Mouse (Mus musculus) lung, postnatal 0 days (tissue): Measurements from ENCODE around the gene Rchy1. TPM values are rescaled to one million over a fixed set of nuclear protein-coding genes. Genes with fewer than 3 reads are reported as not detected.
A peak's percentile ranks its signal among the peaks of the same experiment; 100 is the strongest.

Experiments
- ATAC-seq: fragments of 200-750 bp; cut with Nextera tagmentation; 2 replicates; pipeline ENCODE4 v1.8.0; 2017; ENCODE audit warnings: moderate library complexity
- DNase-seq: peaks from one replicate; pipeline ENCODE4 v3.0.0-alpha.2; 2016; ENCODE audit warnings: low spot score
- H3K27ac ChIP-seq: fragments of 300-500 bp; sonication (generic); 2 replicates; pipeline ENCODE4 v1.5.1; 2014; ENCODE audit warnings: antibody characterized with exemption, mild to moderate bottlenecking, low read length, mixed read lengths
- H3K27me3 ChIP-seq: fragments of 300-500 bp; sonication (generic); replicated peaks from 2 replicates; pipeline ENCODE4 v1.6.1; 2014; ENCODE audit warnings: low read length, mixed read lengths; ENCODE audit not compliant: insufficient read depth
- H3K36me3 ChIP-seq: fragments of 300-500 bp; sonication (generic); 2 replicates; pipeline ENCODE4 v1.6.1; 2014; ENCODE audit warnings: low read length, mixed read lengths; ENCODE audit not compliant: insufficient read depth
- H3K4me1 ChIP-seq: fragments of 300-500 bp; sonication (generic); 2 replicates; pipeline ENCODE4 v1.6.1; 2014; ENCODE audit warnings: antibody characterized with exemption, low read depth, low read length, mixed read lengths; ENCODE audit not compliant: insufficient read depth
- H3K4me2 ChIP-seq: fragments of 300-500 bp; sonication (generic); replicated peaks from 2 replicates; pipeline ENCODE4 v1.6.1; 2014; ENCODE audit warnings: low read depth, mild to moderate bottlenecking, low read length, moderate library complexity, mixed read lengths
- H3K4me3 ChIP-seq: fragments of 300-500 bp; sonication (generic); 2 replicates; pipeline ENCODE4 v1.5.1; 2014; ENCODE audit warnings: low read depth, low read length
- H3K9ac ChIP-seq: fragments of 300-500 bp; sonication (generic); replicated peaks from 2 replicates; pipeline ENCODE4 v1.6.1; 2014; ENCODE audit warnings: low read depth, mild to moderate bottlenecking
- H3K9me3 ChIP-seq: fragments of 300-500 bp; sonication (generic); 2 replicates; pipeline ENCODE4 v1.6.1; 2016; ENCODE audit warnings: low read length, mixed read lengths
- CTCF ChIP-seq: IDR thresholded peaks from 2 replicates; pipeline ENCODE4 v1.5.1; 2016; ENCODE audit warnings: antibody characterized with exemption, mild to moderate bottlenecking
- EP300 ChIP-seq: IDR thresholded peaks from 2 replicates; pipeline ENCODE4 v1.6.1; 2016; ENCODE audit warnings: antibody characterized with exemption, mild to moderate bottlenecking, control low read depth
- whole genome bisulfite sequencing: fragments of 180-500 bp; shearing (Covaris S2); extraction: QIAGEN DNeasy Blood & Tissue Kit; methylation state at CpG from one replicate; pipeline ENCODE4 v1.1.7; 2014; 5-methylcytosine and 5-hydroxymethylcytosine counted together
- polyA plus RNA-seq: library from polyadenylated mRNA; unstranded; fragments of >200 nt; fragmentation: Nextera tagmentation; extraction: Ambion mirVana; gene quantifications from 2 replicates; pipeline ENCODE4 v1.2.1, GENCODE M21; 2015

Gene Rchy1
- 70.7 and 72.4 TPM in 2 replicates for polyA plus RNA-seq

DNA sequence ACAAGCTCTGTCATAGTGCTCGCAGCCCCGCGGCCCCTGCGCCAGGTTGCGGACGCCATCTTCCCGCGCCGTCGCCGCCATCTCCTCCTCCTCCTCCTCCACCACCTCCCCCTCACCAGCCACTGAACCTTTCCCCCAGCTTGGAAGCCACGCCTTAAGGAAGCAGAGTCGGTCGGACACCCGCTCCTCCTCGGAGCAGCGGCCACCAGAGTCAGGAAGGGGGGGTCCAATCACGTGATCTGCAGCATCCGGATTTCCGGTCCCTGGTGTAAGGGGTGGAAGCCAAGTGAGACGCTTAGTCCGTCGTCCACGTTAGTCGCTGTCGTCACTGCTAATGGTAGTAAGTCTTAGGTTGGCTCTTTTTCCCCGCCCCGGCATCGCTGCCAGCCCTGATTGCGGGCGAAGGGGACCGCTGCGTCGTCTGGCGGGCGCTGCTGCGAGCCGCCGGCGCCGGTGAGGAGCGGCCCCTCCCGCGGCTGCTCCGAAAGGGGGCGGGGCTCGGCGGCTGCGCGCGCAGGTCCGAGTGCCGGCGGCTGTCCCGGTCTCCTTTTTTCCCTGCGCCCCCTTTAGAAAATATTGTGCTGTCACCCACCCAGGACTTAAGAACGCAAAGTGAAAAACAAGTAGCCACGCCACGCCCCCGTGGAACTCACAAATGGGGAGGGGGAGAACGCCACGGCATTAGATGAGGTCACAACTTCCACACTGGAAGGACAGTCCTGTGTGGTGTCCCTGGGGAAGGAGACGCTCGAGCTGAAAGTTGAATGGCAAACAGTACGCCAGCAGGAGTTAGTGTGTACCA is at the start of gene Rchy1:
TSS of gene Rchy1 (minus strand) at position 430 of the 802 bp plus-strand sequence.
- Histone ChIP-seq H3K27ac (peak within 1 kb of the TSS; percentile 99), H3K9ac (peak within 1 kb of the TSS; percentile 75), H3K36me3 (no peaks in the 10 kb centered on the region), H3K27me3 (no peaks in the 10 kb centered on the region), H3K4me3 (peak within 1 kb of the TSS; percentile 88), H3K4me1 (peaks cover 13% of the 10 kb centered on the region; the same call in 1 of the 2 replicates), H3K4me2 (peak within 1 kb of the TSS; percentile 54), H3K9me3 (no peaks in the 10 kb centered on the region)
- WGBS: under 1% methylated on average over 65 of the region's 65 CpGs
- TF ChIP-seq CTCF (peak; percentile 47), EP300 (no peak; the same call in 1 of the 2 replicates)
- DNase-seq: peak; percentile 98
- peak; percentile 95 for ATAC-seq

GRCm38 (mm10) chr5:92011756-92012155 is 48.9 kb upstream of the Rchy1 start:
- Histone ChIP-seq H3K27me3 (no peaks in the 10 kb centered on the region), H3K36me3 (no peaks in the 10 kb centered on the region), H3K27ac (no peak overlapping the region), H3K9me3 (no peaks in the 10 kb centered on the region), H3K4me2 (no peak overlapping the region), H3K4me3 (no peak overlapping the region), H3K9ac (no peak overlapping the region), H3K4me1 (no peaks in the 10 kb centered on the region)
- no peak for ATAC-seq
- 41% methylated on average over 7 of the region's 7 CpGs for WGBS
- DNase-seq: no peak
- TF ChIP-seq CTCF (no peak), EP300 (no peak)

DNA sequence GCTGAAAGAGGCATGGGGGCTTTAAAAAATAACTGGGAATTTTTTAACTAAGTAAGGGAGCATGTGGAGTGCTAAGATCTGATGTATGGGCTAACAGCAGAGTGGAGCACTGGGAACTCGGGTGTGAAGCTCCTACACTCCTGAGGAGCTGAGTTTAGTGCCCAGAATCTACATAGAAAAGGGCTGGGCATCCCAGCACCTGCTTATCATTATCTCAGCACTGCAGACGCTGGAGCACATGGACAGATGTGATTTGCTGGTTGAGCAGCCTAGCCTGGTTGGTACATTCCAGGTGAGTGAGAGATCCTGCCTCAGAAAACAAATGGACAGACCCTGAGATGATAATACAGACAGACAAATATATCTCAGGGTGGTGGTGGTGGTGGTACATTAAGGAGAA is 47.0 kb upstream of the Rchy1 start:
- H3K9me3 ChIP-seq: no peaks in the 10 kb centered on the region
- 29% methylated on average over 2 of the region's 2 CpGs for WGBS
- H3K27ac ChIP-seq: no peak overlapping the region
- DNase-seq (no peak), ATAC-seq (no peak)
- H3K36me3 ChIP-seq: no peaks in the 10 kb centered on the region
- no peak overlapping the region for H3K4me3 ChIP-seq
- no peak overlapping the region for H3K4me2 ChIP-seq
- H3K4me1 ChIP-seq: no peaks in the 10 kb centered on the region
- TF ChIP-seq EP300: no peak
- no peak for TF ChIP-seq CTCF
- no peaks in the 10 kb centered on the region for H3K27me3 ChIP-seq
- no peak overlapping the region for H3K9ac ChIP-seq

DNA sequence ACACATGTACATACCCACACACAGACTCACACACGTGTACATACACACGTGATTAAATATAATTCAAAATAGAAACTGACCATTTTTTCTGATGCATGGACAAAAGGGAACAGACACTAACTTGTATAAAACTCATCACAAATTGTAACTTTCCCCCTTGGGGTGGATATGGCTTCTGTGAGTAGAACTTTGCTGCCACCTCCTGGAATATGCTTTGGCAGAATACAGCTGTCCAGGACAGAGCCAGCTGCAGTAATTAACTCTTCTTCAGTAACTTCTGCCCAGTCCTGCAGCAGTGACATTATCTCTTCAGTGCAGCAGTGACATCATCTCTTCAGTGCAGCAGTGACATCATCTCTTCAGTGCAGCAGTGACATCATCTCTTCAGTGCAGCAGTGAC is 40.1 kb upstream of the Rchy1 start:
- Histone ChIP-seq H3K27ac (no peak overlapping the region), H3K4me2 (no peak overlapping the region), H3K4me1 (no peaks in the 10 kb centered on the region), H3K9ac (no peak overlapping the region), H3K27me3 (no peaks in the 10 kb centered on the region), H3K9me3 (no peaks in the 10 kb centered on the region), H3K4me3 (no peak overlapping the region), H3K36me3 (no peaks in the 10 kb centered on the region)
- peak; percentile 78 for TF ChIP-seq CTCF
- TF ChIP-seq EP300: no peak
- WGBS: 69% methylated on average over 2 of the region's 2 CpGs
- ATAC-seq (peak; percentile 57), DNase-seq (peak; percentile 60)

DNA sequence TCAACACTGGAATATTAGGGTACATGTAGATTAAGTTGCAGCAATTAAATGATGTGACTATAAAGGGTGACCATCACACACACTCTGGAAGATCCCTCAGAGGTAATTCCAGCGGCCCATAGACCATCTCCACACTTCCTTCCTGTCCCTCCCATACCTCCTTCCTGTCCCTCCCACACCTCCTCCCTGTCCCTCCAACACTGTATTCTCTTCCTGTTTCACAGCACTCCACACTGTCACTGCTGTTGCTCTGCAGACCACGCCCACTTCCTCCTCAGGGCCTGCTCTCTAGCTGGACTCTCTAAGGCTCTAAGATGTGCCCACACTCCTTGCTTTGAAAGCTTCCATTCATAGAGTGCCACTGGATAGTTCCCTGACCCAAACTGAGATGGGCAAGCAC is 37.9 kb upstream of the Rchy1 start:
- Histone ChIP-seq H3K4me3 (no peak overlapping the region), H3K27me3 (no peaks in the 10 kb centered on the region), H3K36me3 (no peaks in the 10 kb centered on the region), H3K27ac (no peak overlapping the region), H3K9ac (no peak overlapping the region), H3K4me2 (no peak overlapping the region), H3K4me1 (no peaks in the 10 kb centered on the region), H3K9me3 (no peaks in the 10 kb centered on the region)
- DNase-seq (peak; percentile 49), ATAC-seq (peak; percentile 48)
- TF ChIP-seq EP300 (no peak), CTCF (no peak)
- 51% methylated on average over 2 of the region's 2 CpGs for WGBS

DNA sequence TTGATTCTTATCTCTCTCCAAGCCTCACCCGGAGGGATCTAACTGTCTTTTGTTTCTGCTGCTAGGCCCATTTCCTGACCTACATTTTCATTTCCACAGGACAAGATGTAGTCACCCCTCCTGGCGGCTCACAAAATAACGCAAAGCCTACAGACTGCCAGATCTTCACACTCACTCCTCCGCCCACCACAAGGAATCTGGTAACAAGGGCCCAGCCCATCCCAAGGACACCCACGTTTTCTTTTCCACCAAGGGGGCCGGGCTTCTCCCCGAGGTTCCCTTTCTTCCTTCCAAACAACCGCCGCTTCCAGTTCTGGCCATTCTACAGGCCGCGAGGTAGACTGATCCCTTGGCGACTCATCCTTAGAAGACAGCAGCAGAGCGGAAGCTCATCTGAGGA is 31.7 kb upstream of the Rchy1 start:
- WGBS: 66% methylated on average over 13 of the region's 13 CpGs
- ATAC-seq (no peak), DNase-seq (no peak)
- Histone ChIP-seq H3K4me2 (no peak overlapping the region), H3K9me3 (no peaks in the 10 kb centered on the region), H3K36me3 (no peaks in the 10 kb centered on the region), H3K27ac (no peak overlapping the region), H3K4me3 (no peak overlapping the region), H3K27me3 (no peaks in the 10 kb centered on the region), H3K9ac (no peak overlapping the region), H3K4me1 (no peaks in the 10 kb centered on the region)
- no peak for TF ChIP-seq CTCF
- TF ChIP-seq EP300: no peak
